Mouse (Mus musculus) small intestine, adult 2 months (tissue): ENCODE results near the gene Lrrc4c.

Experiments
- CTCF ChIP-seq: fragments of 200-500 bp; IDR thresholded peaks from 2 replicates; pipeline ENCODE4 v1.5.1; 2012; ENCODE audit warnings: low read depth, mild to moderate bottlenecking, control low read depth, inconsistent platforms, low read length, moderate library complexity, mixed read lengths; ENCODE audit not compliant: insufficient replicate concordance, insufficient read length; ENCODE audit errors: extremely low read depth
- POLR2A ChIP-seq: fragments of 200-500 bp; IDR thresholded peaks from 2 replicates; pipeline ENCODE4 v1.6.1; 2012; ENCODE audit warnings: low read depth, mild to moderate bottlenecking, control low read depth, inconsistent platforms, low read length, moderate library complexity

GRCm38 (mm10) chr2:96577701-96578100 is 259.7 kb downstream of the Lrrc4c start:
- TF ChIP-seq CTCF (no peak), POLR2A (no peak)
